Mouse (Mus musculus): ENCODE results near the gene Cage1.
A peak's percentile ranks its signal among the peaks of the same experiment; 100 is the strongest.

Cage1 gene

DNA sequence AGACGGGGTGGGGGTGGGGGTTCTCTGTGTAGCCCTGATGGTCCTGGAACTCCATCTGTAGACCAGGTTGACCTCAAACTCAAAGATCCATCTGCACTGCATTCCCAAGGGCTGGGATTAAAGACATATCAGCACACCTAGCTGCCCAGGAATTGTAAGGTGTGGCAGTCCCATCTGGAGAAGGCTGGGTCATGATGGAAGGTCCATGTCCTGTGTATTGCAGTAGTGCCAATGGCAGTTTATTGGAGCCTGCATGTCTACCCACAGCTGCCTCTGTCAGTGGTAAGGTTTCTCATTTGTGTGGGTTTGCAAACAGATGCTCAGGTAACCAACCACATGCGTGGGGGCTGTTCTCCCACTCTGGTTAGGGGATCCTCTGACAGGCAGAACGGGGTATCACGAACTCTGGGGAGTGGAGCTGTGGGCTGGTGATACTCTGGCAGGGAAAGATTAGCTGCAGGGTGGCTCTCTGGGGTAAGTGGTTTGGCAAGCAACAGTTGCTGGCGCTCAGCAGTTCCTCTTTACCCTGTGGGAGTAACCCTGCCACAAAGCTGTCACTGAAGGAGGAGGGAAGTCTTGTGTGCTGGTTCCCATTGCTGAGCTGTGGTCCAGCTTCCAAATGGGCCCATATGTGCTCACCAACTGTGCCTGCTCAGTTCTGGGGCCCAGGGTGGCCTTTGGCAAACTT, 27.0 kb downstream of the Cage1 start:
- no peak for DNase-seq

- no peak for DNase-seq
Observed at GRCm38 (mm10) chr13:38007972-38008371, 28.9 kb downstream of the Cage1 start.

DNA sequence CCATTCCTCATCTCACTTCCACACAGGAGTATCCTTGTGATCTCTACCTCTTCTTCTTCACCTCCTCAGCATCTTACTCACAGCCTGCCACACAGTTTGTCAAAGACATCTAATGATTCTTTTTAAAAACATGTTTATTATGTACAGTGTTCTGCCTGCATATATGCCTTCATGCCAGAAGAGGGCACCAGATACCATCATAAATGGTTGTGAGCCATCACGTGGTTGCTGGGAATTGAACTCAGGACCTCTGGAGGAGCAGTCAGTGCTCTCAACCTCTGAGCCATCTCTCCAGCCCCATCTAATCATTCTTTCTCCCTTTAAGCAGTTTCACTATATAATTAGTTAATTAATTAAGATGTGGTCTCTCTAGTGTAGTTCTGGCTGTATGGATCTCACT, 34.4 kb downstream of the Cage1 start:
- DNase-seq, result no peak

GRCm38 (mm10) chr13:37999713-38000112, 37.2 kb downstream of the Cage1 start:
- no peak for DNase-seq

- DNase-seq, result no peak
Observed at GRCm38 (mm10) chr13:37994405-37994749, 42.5 kb downstream of the Cage1 start.

GRCm38 (mm10) chr13:37993704-37994404, 43.0 kb downstream of the Cage1 start, which contains the start of gene Ssr1:
TSS of gene Ssr1 (minus strand) at chr13:37994217.
- DNase-seq, result peak; percentile 88

DNA sequence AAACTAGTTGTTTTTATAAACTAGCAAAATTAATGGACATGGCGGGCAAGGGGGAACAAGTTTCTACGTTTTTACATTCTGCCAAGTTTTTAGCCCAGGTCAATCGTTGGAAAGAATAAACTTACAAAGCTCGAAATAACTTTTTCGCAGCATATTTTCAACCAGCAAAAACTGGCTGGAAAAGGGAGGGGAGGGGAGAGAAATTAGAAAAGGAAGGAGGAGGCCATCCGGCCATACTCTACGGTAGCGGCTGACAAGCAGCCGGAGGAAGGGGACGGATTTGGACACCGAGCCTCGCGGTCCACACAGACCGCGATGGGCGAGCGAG, 43.5 kb downstream of the Cage1 start:
- DNase-seq, result no peak

DNA sequence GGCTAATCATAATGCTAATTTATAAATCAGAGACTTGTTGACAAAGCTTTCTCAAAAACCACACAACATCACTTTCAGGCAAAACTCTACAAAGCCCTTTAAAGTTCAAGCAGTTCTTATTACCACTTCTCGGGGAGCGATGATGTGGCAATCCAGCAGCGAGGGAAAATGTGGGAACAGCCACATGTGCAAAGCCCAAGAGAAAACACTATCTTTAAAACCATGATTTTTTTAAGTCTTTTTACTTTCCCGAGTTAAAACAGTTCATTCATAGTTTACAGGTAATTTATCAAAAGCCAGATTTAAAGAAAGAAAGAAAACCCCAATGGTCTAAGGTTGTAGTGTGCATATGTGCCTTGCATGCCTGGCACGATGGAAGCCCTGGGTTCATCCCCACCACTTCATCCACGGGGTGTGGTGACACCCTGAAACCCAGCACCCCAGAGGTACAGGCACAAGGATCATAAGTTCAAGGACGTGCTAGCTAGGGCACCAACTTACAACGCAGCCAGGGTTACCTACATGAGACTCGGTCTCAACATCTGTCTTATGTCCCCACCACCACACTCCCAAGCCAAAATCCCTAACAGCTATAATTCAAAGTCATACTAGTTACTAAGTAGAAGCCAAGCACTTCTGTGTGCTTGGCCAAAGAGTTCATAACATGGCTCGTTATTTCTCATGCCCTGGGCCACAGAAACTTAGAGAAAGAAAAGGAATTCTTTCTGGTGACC, 44.1 kb downstream of the Cage1 start:
- no peak for DNase-seq

DNA sequence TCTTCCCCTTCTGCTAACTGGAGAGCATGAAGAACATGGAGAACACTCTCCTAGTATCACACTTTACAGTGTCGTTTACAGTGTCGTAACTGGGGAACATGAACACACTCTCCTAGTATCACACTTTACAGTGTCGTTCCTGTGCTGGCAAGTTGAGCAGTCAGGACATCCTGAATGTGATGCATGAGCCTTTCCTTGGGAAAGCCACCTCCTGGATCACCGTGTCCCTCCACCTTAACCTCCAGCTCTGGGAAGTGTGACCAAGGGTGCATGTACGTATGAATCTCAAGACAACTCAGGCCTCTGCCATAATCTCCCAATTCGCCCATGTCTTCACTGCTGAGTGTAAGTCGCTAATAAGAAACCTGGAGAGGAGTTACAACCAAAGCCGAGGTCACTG, 47.2 kb downstream of the Cage1 start:
- DNase-seq, result no peak

GRCm38 (mm10) chr13:37986166-37986565, 50.7 kb downstream of the Cage1 start:
- no peak for DNase-seq

DNA sequence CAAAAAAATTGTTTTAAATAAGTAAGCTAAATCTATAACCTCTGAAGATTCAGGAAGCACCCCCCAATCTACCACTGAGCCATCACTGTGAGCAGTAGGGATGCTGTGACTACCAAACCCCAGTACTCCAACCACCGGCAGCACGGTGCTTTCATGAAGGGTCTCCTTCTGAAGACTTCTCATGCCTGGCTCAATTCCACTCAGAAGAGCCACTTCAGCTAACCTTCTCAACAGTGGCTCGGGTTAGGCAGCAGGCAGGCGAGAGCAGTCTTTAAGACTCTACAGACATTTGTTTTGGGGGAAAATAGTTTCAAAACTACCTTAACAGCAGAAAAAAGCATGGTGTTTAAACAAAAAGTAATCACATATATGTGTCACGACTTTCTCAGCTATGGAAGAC, 55.8 kb downstream of the Cage1 start:
- DNase-seq, result no peak

DNA sequence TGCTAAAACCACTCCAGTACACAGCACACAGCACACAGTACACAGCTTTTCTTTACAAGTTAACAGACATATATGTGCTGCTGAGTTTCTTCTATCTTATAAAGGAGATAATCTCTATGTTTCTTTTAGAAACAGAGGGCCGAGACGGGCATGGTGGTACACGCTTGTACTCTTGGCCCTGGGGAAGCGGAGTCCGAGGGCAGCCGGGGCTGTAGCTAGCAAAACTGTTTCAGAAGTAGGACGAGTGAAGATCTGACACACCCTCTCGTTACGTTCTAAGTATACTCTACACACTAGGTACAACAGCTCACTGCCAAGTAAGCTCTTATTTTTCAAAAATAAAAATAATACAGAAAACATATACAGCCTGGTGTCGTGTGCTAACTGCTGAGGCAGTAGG, 56.5 kb downstream of the Cage1 start:
- no peak for DNase-seq

GRCm38 (mm10) chr13:37979506-37979905, 57.4 kb downstream of the Cage1 start:
- no peak for DNase-seq

- no peak for DNase-seq
Observed at GRCm38 (mm10) chr13:37974731-37975130, 62.1 kb downstream of the Cage1 start.

GRCm38 (mm10) chr13:37974036-37974435, 62.8 kb downstream of the Cage1 start:
- no peak for DNase-seq

DNA sequence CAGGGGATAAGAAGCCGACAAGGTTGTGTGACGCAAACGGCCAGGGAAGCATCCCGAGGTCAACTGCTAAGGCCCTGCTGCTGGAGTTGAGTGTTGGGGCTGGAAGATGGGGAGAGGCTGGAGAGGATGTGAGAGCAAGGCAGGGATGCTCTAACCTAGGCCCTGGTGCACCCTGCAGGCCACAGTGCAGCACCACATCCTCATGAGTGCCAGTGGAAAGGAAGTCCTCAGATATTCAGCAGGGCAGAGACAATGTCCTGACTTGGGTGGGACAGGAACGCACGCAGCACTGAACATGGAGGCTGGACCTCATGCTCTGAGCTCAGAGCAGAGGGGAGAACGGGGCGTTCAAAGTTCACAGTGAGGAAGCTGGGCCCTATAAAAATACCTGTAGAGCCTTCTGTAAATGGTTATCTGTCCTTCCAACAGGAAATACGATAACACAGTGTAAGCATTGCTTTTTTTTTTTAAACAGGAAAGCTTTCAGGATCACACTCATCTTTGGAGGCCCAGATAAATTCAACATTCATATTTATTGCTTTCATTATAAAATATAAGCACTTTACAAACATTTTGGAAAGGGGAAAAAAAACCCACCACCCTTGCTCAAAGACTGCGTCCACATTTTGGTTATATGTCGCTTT, 65.9 kb downstream of the Cage1 start:
- no peak for DNase-seq

- DNase-seq, result no peak
Observed at GRCm38 (mm10) chr13:37969988-37970387, 66.9 kb downstream of the Cage1 start.

- peak; percentile 58 to 61 for DNase-seq
Observed at GRCm38 (mm10) chr13:37969337-37969736, 67.5 kb downstream of the Cage1 start.

- DNase-seq, result no peak
Observed at GRCm38 (mm10) chr13:37967565-37967964, 69.3 kb downstream of the Cage1 start.

GRCm38 (mm10) chr13:37967052-37967437, 69.8 kb downstream of the Cage1 start:
- DNase-seq, result no peak

GRCm38 (mm10) chr13:37966256-37967051, 70.4 kb downstream of the Cage1 start:
- DNase-seq, result no peak

DNA sequence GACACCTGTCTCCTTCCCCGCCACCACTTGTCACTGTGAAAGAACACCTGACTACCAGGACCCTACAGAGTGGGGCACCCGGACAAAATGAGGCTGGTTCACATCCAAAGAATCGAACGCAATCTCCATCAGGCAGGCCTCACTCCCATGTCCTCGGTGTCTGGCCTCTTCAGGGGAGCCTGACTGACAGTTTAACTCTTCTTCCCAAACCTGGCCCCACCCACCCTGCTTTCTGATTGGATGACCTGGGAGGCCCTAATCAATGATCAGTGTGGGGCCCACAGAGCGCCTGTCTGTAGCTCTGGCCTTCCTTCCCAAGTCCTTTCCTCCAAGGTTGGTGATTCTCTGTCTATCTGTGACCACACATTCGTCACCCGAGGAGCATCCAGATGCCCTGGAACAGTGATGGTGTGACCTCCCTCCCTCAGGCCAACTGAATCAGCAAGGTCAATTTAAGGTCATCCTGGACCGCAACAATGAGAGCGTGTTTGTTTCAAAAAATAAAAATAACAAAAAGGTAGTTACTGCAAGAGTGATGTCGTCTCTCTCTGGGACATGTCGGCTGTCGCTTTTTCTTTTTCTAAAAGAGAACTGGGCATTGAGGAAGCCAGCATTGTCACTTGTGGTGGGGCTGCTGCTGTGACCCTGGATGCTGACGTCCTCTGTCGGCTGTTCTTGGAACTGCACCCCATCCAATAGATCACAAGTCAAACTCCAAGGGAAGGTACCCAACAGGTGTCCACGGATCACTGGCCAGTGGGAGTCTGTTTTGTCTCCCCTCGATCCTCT, 71.5 kb downstream of the Cage1 start:
- DNase-seq, result no peak
